Mouse (Mus musculus) kidney, adult 2 months (tissue): Measurements from ENCODE around the gene Crat. TPM values are rescaled to one million over a fixed set of nuclear protein-coding genes. Genes with fewer than 3 reads are reported as not detected.
A peak's percentile ranks its signal among the peaks of the same experiment; 100 is the strongest.

Experiments used
- DNase-seq: peaks from one replicate; pipeline ENCODE4 v3.0.0; 2021
- H3K27ac ChIP-seq: fragments of 200-500 bp; 2 replicates; pipeline ENCODE4 v1.5.1; 2012; ENCODE audit warnings: low read depth, low read length, control low read depth, inconsistent platforms; ENCODE audit not compliant: insufficient read depth
- H3K27me3 ChIP-seq: fragments of 200-500 bp; replicated peaks from 2 replicates; pipeline ENCODE4 v1.6.1; 2012; ENCODE audit warnings: mild to moderate bottlenecking, moderate library complexity, low read length, inconsistent platforms; ENCODE audit not compliant: control insufficient read depth, insufficient read depth
- H3K36me3 ChIP-seq: fragments of 200-500 bp; 2 replicates; pipeline ENCODE4 v1.6.1; 2012; ENCODE audit warnings: mild to moderate bottlenecking, moderate library complexity, low read length, inconsistent platforms; ENCODE audit not compliant: control insufficient read depth, insufficient read depth
- H3K4me1 ChIP-seq: fragments of 200-500 bp; 2 replicates; pipeline ENCODE4 v1.6.1; 2011; ENCODE audit warnings: low read length; ENCODE audit not compliant: control insufficient read depth, insufficient read depth
- H3K4me3 ChIP-seq: fragments of 200-500 bp; 2 replicates; pipeline ENCODE4 v1.5.1; 2011; ENCODE audit warnings: mild to moderate bottlenecking, low read depth, low read length, control low read depth; ENCODE audit not compliant: insufficient read depth
- CTCF ChIP-seq: fragments of 200-500 bp; conservative IDR thresholded peaks from 2 replicates; pipeline ENCODE4 v1.5.1; 2011; ENCODE audit warnings: low read depth, mild to moderate bottlenecking, control low read depth, low read length, moderate library complexity, mixed read lengths; ENCODE audit not compliant: insufficient read depth, insufficient read length
- POLR2A ChIP-seq: fragments of 200-500 bp; IDR thresholded peaks from one replicate; pipeline ENCODE4 v1.6.1; 2011; ENCODE audit warnings: low read depth, low read length, control low read depth
- WGBS: fragments of 180-500 bp; shearing (Covaris S2); methylation state at CpG from one replicate; pipeline ENCODE4 v1.1.7; 2018; 5-methylcytosine and 5-hydroxymethylcytosine counted together
- polyA plus RNA-seq: library from polyadenylated mRNA; depleted of rRNA; stranded (reverse); fragments of >200 nt; gene quantifications from 2 replicates; pipeline ENCODE4 v1.2.3, GENCODE M21; 2012

The Crat gene
- polyA plus RNA-seq, 1 experiment, result 214 TPM

DNA sequence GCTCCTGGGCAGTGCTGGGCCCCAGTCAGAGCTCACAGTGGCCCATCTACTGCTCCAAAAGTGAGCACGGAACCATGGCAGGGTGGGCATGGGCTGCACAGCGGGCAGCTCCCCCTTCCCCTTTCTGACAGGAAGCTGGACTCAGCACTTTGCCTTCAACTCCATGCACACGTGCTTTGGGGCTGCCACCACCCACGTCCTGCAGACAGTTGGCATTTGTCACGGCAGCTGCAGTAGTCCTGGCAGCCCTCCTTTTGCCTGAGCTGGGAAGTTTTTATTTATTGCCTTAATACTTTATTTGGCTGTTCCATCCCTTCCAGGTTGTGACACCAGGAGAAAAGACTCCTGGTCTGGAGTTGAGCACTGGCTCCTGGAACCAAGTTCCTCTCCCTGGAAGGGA lies 30.8 kb downstream of the Crat start:
- H3K27me3 ChIP-seq, result no peaks in the 10 kb centered on the region
- no peak for TF ChIP-seq CTCF
- TF ChIP-seq POLR2A, result no peak
- H3K36me3 ChIP-seq, result no peaks in the 10 kb centered on the region
- no peak overlapping the region for H3K4me3 ChIP-seq
- WGBS, result 59% methylated on average over 5 of the region's 5 CpGs
- H3K27ac ChIP-seq, result no peak overlapping the region
- DNase-seq, result no peak
- no peaks in the 10 kb centered on the region for H3K4me1 ChIP-seq

DNA sequence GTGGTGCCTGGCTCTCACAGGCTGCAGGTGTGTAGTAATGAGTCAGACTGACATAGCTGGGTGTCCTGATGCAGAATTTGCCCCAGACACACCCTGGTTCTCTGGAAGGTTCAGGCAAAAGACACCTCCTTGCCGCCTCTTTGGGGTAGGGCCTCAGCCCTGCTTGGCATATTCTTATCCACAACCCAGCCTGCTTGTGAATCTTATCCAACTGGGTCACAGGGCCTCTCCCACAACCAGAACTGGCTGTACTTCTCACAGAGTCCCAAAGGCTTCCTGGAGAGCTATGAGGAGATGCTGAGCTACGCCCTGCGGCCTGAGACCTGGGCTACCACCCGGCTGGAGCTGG lies 34.3 kb downstream of the Crat start:
- H3K27me3 ChIP-seq, result no peaks in the 10 kb centered on the region
- TF ChIP-seq CTCF (no peak), POLR2A (no peak)
- no peak overlapping the region for H3K27ac ChIP-seq
- no peaks in the 10 kb centered on the region for H3K4me1 ChIP-seq
- no peak overlapping the region for H3K4me3 ChIP-seq
- WGBS, result 97% methylated on average over 4 of the region's 4 CpGs
- H3K36me3 ChIP-seq, result no peaks in the 10 kb centered on the region; the same call in 1 of the 2 replicates
- DNase-seq, result no peak

DNA sequence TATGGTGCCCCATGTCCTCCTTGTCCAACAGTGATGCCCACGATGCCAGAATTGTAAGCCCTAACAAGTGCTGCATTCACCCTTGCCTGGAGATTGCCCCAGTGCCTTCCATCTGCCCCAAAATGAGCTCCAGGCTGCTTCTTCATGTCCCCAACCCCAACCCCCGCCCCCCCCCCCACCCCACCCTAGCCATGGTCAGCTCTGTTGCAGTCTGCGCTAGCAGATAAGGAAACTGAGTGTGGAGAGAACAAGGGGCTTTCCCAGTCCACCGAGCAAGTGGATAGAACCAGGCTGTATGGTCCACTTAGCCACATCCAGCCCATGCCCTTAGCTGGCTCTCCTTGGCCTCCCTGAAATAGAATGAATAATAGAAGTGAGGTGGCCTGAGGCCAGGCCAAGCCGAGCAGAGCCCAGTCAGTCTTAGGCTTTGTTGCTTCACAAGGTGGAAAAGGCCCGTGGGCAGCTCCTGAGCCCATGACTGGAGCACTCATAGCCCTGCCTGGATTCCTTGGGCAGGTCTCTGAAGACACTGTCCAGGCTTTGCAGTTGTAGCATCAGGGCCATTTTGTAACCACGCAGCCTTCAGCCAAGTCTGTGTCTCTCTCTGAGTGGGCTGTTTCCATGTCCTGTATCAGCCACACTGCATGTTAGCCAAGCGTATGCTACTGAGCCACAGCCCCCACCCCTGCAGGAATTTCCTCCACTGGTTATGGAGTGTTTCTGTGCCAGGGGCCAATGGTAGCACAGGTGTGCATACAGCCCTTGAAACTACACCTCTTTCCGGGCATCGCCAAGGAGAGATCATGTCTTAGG lies 34.8 kb downstream of the Crat start:
- H3K27me3 ChIP-seq, result no peaks in the 10 kb centered on the region
- no peak overlapping the region for H3K4me3 ChIP-seq
- no peaks in the 10 kb centered on the region for H3K4me1 ChIP-seq
- TF ChIP-seq POLR2A, result no peak
- no peak for TF ChIP-seq CTCF
- H3K27ac ChIP-seq, result no peak overlapping the region
- no peak for DNase-seq
- WGBS, result 91% methylated on average over 10 of the region's 10 CpGs
- no peaks in the 10 kb centered on the region; the same call in 1 of the 2 replicates for H3K36me3 ChIP-seq

DNA sequence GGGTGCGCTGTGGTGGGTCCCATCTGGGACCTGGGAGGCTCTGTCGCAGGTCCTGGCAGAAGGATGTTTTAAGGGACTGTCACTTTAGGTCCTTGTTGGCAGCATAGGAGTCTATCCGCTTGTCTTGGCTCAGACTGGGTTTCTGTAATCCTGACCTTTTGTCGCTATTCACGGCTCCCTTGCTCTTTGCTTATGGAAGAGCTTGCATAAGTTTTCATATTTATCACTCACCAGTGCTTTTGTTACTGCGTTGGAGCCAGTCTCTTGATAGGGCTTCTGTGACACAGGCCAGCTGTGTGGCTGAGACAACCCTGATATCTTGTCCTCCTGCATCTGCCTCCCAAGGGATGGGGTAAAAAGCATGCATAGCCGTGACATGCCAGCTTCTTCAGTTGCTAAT lies 36.3 kb downstream of the Crat start:
- Histone ChIP-seq H3K4me1 (no peaks in the 10 kb centered on the region), H3K4me3 (no peak overlapping the region), H3K27me3 (no peaks in the 10 kb centered on the region), H3K27ac (no peak overlapping the region), H3K36me3 (no peaks in the 10 kb centered on the region; the same call in 1 of the 2 replicates)
- WGBS, result 78% methylated on average over 7 of the region's 7 CpGs
- DNase-seq, result no peak
- no peak for TF ChIP-seq CTCF
- no peak for TF ChIP-seq POLR2A

DNA sequence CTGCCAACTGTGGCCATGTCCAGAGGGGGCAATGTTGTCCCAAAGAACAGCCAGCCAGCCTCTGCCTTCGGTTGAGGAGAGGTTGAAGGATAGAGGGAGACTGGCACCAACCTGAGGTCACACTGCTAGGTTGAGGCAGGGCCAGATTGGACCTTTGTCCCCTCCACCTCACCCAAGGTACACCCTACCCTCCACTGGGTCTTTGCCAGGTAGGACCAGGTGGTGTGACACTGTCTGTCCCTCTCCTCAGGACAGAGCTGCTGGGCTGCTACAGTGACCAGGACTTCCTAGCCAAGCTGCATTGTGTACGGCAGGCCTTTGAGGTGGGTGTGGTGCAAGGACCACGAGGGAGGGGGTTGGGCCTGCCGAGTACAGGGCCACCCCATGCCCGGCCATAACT lies 37.9 kb downstream of the Crat start:
- no peak overlapping the region for H3K27ac ChIP-seq
- WGBS, result 77% methylated on average over 5 of the region's 5 CpGs
- TF ChIP-seq POLR2A (no peak), CTCF (peak; percentile 29; the same call in 1 of the 2 replicates)
- H3K27me3 ChIP-seq, result no peaks in the 10 kb centered on the region
- H3K4me1 ChIP-seq, result no peaks in the 10 kb centered on the region
- DNase-seq, result no peak
- H3K4me3 ChIP-seq, result no peak overlapping the region
- no peaks in the 10 kb centered on the region; the same call in none of the 2 replicates for H3K36me3 ChIP-seq

DNA sequence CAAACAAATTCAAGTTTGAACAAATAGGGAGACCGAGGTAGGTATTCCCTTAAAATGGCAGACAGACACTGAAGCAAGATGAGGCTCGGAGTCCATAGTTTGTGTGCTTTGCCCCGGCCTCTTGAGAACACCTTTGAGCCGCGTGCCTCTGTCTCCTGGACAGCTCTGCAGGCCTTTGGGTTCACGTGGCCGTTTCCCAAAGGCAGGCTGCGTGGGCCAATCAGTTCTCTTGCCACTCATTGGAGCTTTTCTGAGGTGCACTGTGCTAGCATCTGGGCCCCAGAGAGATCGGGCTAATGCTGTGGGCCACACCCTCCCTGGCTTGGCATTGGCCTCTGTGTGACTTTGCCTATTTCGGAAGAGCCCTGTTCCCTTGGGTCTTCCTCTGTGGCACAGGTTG lies 39.7 kb downstream of the Crat start:
- Histone ChIP-seq H3K4me3 (no peak overlapping the region), H3K27ac (no peak overlapping the region), H3K27me3 (no peaks in the 10 kb centered on the region), H3K36me3 (no peaks in the 10 kb centered on the region; the same call in none of the 2 replicates), H3K4me1 (no peaks in the 10 kb centered on the region)
- DNase-seq, result no peak
- 93% methylated on average over 10 of the region's 10 CpGs for WGBS
- TF ChIP-seq POLR2A, result no peak
- no peak for TF ChIP-seq CTCF

DNA sequence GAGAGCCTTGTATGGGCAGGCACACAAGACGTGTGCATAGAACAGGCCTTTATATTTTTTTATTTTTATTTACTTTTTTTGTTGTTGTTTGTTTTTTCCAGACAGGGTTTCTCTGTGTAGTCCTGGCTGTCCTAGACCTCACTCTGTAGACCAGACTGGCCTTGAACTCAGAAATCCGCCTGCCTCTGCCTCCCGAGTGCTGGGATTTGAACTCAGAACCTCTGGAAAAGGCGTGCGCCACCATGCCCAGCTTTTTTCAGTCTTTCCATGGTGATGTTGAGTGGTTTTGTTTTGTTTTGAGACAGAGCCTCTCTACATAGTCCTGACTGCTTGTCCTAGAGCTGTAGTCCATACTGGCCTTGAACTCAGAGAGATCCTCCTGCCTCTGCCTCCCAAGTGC lies 42.9 kb downstream of the Crat start:
- H3K4me1 ChIP-seq, result no peaks in the 10 kb centered on the region
- DNase-seq, result no peak
- TF ChIP-seq POLR2A, result no peak
- TF ChIP-seq CTCF, result no peak
- H3K27ac ChIP-seq, result no peak overlapping the region
- H3K4me3 ChIP-seq, result no peak overlapping the region
- no peaks in the 10 kb centered on the region for H3K27me3 ChIP-seq
- H3K36me3 ChIP-seq, result no peaks in the 10 kb centered on the region; the same call in none of the 2 replicates
- WGBS, result 97% methylated on average over 5 of the region's 5 CpGs
